Mouse (Mus musculus) liver, postnatal 0 days (tissue): ENCODE results near the gene C130032M10Rik.

Source experiments
- CTCF ChIP-seq: sonication (generic); IDR thresholded peaks from 2 replicates; pipeline ENCODE4 v1.5.1; 2016; ENCODE audit warnings: antibody characterized with exemption, low read depth
- EP300 ChIP-seq: IDR thresholded peaks from 2 replicates; pipeline ENCODE4 v1.6.1; 2016; ENCODE audit warnings: antibody characterized with exemption, low read depth, mild to moderate bottlenecking

DNA sequence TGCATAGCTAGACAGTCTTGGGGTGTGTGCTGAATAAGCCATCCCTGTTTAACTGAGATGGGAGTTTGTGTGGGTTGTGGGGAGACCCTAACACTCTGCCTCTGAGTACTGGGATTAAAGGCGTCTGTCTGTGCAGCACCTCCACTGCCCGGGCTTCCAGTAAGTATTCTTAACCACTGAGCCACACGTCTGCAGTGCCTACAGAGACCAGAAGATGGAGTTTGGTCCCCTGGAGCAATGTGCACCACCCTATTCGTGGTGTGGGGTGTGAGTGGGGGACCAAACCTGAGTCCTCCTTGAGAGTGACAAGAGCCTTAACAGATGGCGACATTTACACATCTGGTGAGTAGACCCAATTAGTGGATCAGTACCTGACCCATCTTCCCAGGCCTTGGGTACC is 6.5 kb downstream of the C130032M10Rik start:
- peak; percentile 52; the same call in 1 of the 2 replicates for TF ChIP-seq CTCF
- TF ChIP-seq EP300 = no peak
